Mouse (Mus musculus): ENCODE measurements around the gene Trpm3. TPM values are rescaled to one million over a fixed set of nuclear protein-coding genes. Genes with fewer than 3 reads are reported as not detected.
A peak's percentile ranks its signal among the peaks of the same experiment; 100 is the strongest.

The Trpm3 gene
- polyA plus RNA-seq, 1 experiment from 2014 or later: 8.2 TPM

GRCm38 (mm10) chr19:22926753-22927152, 787.9 kb downstream of the Trpm3 start:
- WGBS: 78% methylated on average over 9 of the region's 9 CpGs
- no peak overlapping the region for H3K27ac ChIP-seq (replicated peaks)
- no peak for ATAC-seq (ENCODE audit: low read depth)
- no peaks in the 10 kb centered on the region for H3K9me3 ChIP-seq
- H3K4me2 ChIP-seq: no peak overlapping the region
- no peak overlapping the region for H3K4me3 ChIP-seq
- H3K4me1 ChIP-seq (replicated peaks): peaks cover 5% of the 10 kb centered on the region; the same call in 1 of the 2 replicates
- no peaks in the 10 kb centered on the region for H3K36me3 ChIP-seq
- no peak overlapping the region for H3K9ac ChIP-seq
- H3K27me3 ChIP-seq: no peaks in the 10 kb centered on the region

GRCm38 (mm10) chr19:22928366-22928765, 789.5 kb downstream of the Trpm3 start:
- Histone ChIP-seq H3K36me3 (no peaks in the 10 kb centered on the region), H3K4me3 (no peak overlapping the region), H3K4me1 (replicated peaks) (peaks cover 5% of the 10 kb centered on the region; the same call in 1 of the 2 replicates), H3K4me2 (no peak overlapping the region), H3K9ac (no peak overlapping the region), H3K27ac (replicated peaks) (no peak overlapping the region), H3K27me3 (no peaks in the 10 kb centered on the region), H3K9me3 (no peaks in the 10 kb centered on the region)
- 94% methylated on average over 6 of the region's 6 CpGs for WGBS
- ATAC-seq (ENCODE audit: low read depth): no peak

GRCm38 (mm10) chr19:22929768-22930167, 790.9 kb downstream of the Trpm3 start:
- 85% methylated on average over 6 of the region's 6 CpGs for WGBS
- Histone ChIP-seq H3K27ac (replicated peaks) (no peak overlapping the region), H3K9ac (no peak overlapping the region), H3K36me3 (no peaks in the 10 kb centered on the region), H3K27me3 (no peaks in the 10 kb centered on the region), H3K4me2 (no peak overlapping the region), H3K9me3 (no peaks in the 10 kb centered on the region), H3K4me1 (replicated peaks) (peaks cover 5% of the 10 kb centered on the region; the same call in 1 of the 2 replicates), H3K4me3 (no peak overlapping the region)
- no peak for ATAC-seq (ENCODE audit: low read depth)

GRCm38 (mm10) chr19:22930368-22930834, 791.6 kb downstream of the Trpm3 start:
- ATAC-seq (ENCODE audit: low read depth): peak; percentile 59; the same call in 1 of the 2 replicates
- Histone ChIP-seq H3K4me3 (no peak overlapping the region), H3K9me3 (no peaks in the 10 kb centered on the region), H3K27ac (replicated peaks) (0 out of 2 replicates have a peak overlapping the region, but pooled peaks have one; percentile 11), H3K27me3 (no peaks in the 10 kb centered on the region), H3K9ac (no peak overlapping the region), H3K4me2 (no peak overlapping the region), H3K36me3 (no peaks in the 10 kb centered on the region), H3K4me1 (replicated peaks) (peaks cover 5% of the 10 kb centered on the region; the same call in 1 of the 2 replicates)
- WGBS: 72% methylated on average over 7 of the region's 7 CpGs

- H3K4me2 ChIP-seq: no peak overlapping the region
- no peaks in the 10 kb centered on the region for H3K36me3 ChIP-seq
- no peak overlapping the region for H3K4me3 ChIP-seq
- no peaks in the 10 kb centered on the region for H3K9me3 ChIP-seq
- ATAC-seq (ENCODE audit: low read depth): no peak
- H3K4me1 ChIP-seq (replicated peaks): peaks cover 5% of the 10 kb centered on the region; the same call in 1 of the 2 replicates
- no peaks in the 10 kb centered on the region for H3K27me3 ChIP-seq
- no peak overlapping the region for H3K9ac ChIP-seq
- WGBS: 93% methylated on average over 6 of the region's 6 CpGs
- H3K27ac ChIP-seq (replicated peaks): 0 out of 2 replicates have a peak overlapping the region, but pooled peaks have one; percentile 23
Observed at GRCm38 (mm10) chr19:22931006-22931405, 792.2 kb downstream of the Trpm3 start.

- Histone ChIP-seq H3K9ac (no peak overlapping the region), H3K27me3 (no peaks in the 10 kb centered on the region), H3K4me2 (no peak overlapping the region), H3K4me1 (replicated peaks) (peaks cover 17% of the 10 kb centered on the region; the same call in 1 of the 2 replicates), H3K9me3 (no peaks in the 10 kb centered on the region), H3K4me3 (no peak overlapping the region), H3K36me3 (no peaks in the 10 kb centered on the region), H3K27ac (replicated peaks) (no peak overlapping the region)
- WGBS: 70% methylated on average over 3 of the region's 3 CpGs
- ATAC-seq (ENCODE audit: low read depth): no peak
Observed at GRCm38 (mm10) chr19:22935067-22935466, 796.2 kb downstream of the Trpm3 start.

GRCm38 (mm10) chr19:22938848-22939724, 800.2 kb downstream of the Trpm3 start:
- Histone ChIP-seq H3K4me3 (no peak overlapping the region), H3K9me3 (no peaks in the 10 kb centered on the region), H3K27ac (replicated peaks) (no peak overlapping the region), H3K27me3 (no peaks in the 10 kb centered on the region), H3K36me3 (no peaks in the 10 kb centered on the region), H3K4me2 (no peak overlapping the region), H3K9ac (no peak overlapping the region), H3K4me1 (replicated peaks) (peaks cover 25% of the 10 kb centered on the region; the same call in 1 of the 2 replicates)
- 53% methylated on average over 14 of the region's 14 CpGs for WGBS
- peak; percentile 72; the same call in 1 of the 2 replicates for ATAC-seq (ENCODE audit: low read depth)

- no peak overlapping the region for H3K4me3 ChIP-seq
- no peak overlapping the region for H3K4me2 ChIP-seq
- H3K27me3 ChIP-seq: no peaks in the 10 kb centered on the region
- no peak for ATAC-seq (ENCODE audit: low read depth)
- WGBS: 69% methylated on average over 5 of the region's 5 CpGs
- H3K4me1 ChIP-seq (replicated peaks): peaks cover 25% of the 10 kb centered on the region; the same call in 1 of the 2 replicates
- no peaks in the 10 kb centered on the region for H3K9me3 ChIP-seq
- H3K9ac ChIP-seq: no peak overlapping the region
- H3K27ac ChIP-seq (replicated peaks): no peak overlapping the region
- H3K36me3 ChIP-seq: no peaks in the 10 kb centered on the region
Observed at GRCm38 (mm10) chr19:22939836-22940235, 801.0 kb downstream of the Trpm3 start.

GRCm38 (mm10) chr19:22940487-22940886, 801.6 kb downstream of the Trpm3 start:
- Histone ChIP-seq H3K36me3 (no peaks in the 10 kb centered on the region), H3K27ac (replicated peaks) (no peak overlapping the region), H3K4me2 (no peak overlapping the region), H3K9ac (no peak overlapping the region), H3K4me1 (replicated peaks) (peaks cover 25% of the 10 kb centered on the region; the same call in 1 of the 2 replicates), H3K27me3 (no peaks in the 10 kb centered on the region), H3K9me3 (no peaks in the 10 kb centered on the region), H3K4me3 (no peak overlapping the region)
- peak; percentile 72 for ATAC-seq (ENCODE audit: low read depth)
- whole genome bisulfite sequencing: 62% methylated on average over 5 of the region's 5 CpGs

- peaks cover 25% of the 10 kb centered on the region; the same call in 1 of the 2 replicates for H3K4me1 ChIP-seq (replicated peaks)
- WGBS: 91% methylated on average over 9 of the region's 9 CpGs
- H3K9ac ChIP-seq: no peak overlapping the region
- H3K9me3 ChIP-seq: no peaks in the 10 kb centered on the region
- H3K36me3 ChIP-seq: no peaks in the 10 kb centered on the region
- no peaks in the 10 kb centered on the region for H3K27me3 ChIP-seq
- no peak overlapping the region for H3K4me3 ChIP-seq
- no peak overlapping the region for H3K4me2 ChIP-seq
- ATAC-seq (ENCODE audit: low read depth): no peak
- no peak overlapping the region for H3K27ac ChIP-seq (replicated peaks)
Observed at GRCm38 (mm10) chr19:22940956-22941355, 802.1 kb downstream of the Trpm3 start.

GRCm38 (mm10) chr19:22952480-22952879, 813.6 kb downstream of the Trpm3 start:
- no peak overlapping the region for H3K27ac ChIP-seq (replicated peaks)
- H3K4me2 ChIP-seq: no peak overlapping the region
- no peaks in the 10 kb centered on the region for H3K4me1 ChIP-seq (replicated peaks)
- no peak for ATAC-seq (ENCODE audit: low read depth)
- peaks cover 5% of the 10 kb centered on the region; the same call in 1 of the 2 replicates for H3K9me3 ChIP-seq
- H3K4me3 ChIP-seq: no peak overlapping the region
- H3K9ac ChIP-seq: no peak overlapping the region
- no peaks in the 10 kb centered on the region for H3K36me3 ChIP-seq
- WGBS: 84% methylated on average over 3 of the region's 3 CpGs
- no peaks in the 10 kb centered on the region for H3K27me3 ChIP-seq

GRCm38 (mm10) chr19:22953191-22953590, 814.3 kb downstream of the Trpm3 start:
- no peak overlapping the region for H3K4me2 ChIP-seq
- H3K27me3 ChIP-seq: no peaks in the 10 kb centered on the region
- no peaks in the 10 kb centered on the region for H3K36me3 ChIP-seq
- H3K9me3 ChIP-seq: peaks cover 5% of the 10 kb centered on the region; the same call in 1 of the 2 replicates
- WGBS: 87% methylated on average over 4 of the region's 4 CpGs
- ATAC-seq (ENCODE audit: low read depth): no peak
- H3K4me3 ChIP-seq: no peak overlapping the region
- H3K27ac ChIP-seq (replicated peaks): no peak overlapping the region
- H3K4me1 ChIP-seq (replicated peaks): no peaks in the 10 kb centered on the region
- no peak overlapping the region for H3K9ac ChIP-seq
